Mouse (Mus musculus): ENCODE data around the gene Mast2. TPM values are rescaled to one million over a fixed set of nuclear protein-coding genes. Genes with fewer than 3 reads are reported as not detected.

Mast2 gene
- total RNA-seq, 2 experiments from 2014 or later = 98.2 to 98.4 TPM

GRCm38 (mm10) chr4:116406668-116407067, 57.3 kb downstream of the Mast2 start:
- DNase-seq = no peak

DNA sequence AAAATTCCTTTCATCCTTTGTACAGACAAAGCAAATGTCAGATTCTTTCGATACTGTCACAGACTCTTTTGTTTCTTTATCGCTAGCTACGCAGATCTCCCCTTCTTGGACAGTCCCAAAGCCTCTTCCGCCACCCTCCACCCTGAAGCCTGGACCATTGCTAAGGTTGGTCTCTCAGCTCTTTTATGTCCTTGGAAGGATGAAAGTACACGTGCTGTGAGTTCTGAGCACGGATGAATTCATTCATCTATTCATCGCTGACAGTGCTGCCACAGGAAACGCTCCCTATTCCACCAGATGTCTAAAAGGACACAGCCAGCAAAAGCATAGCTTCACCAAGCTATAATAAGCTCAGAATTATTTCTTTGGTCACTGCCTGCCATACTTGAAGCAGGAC, 58.0 kb downstream of the Mast2 start:
- no peak for DNase-seq

GRCm38 (mm10) chr4:116405276-116405954, 58.6 kb downstream of the Mast2 start:
- DNase-seq = no peak

GRCm38 (mm10) chr4:116403884-116404283, 60.1 kb downstream of the Mast2 start:
- DNase-seq = peak; percentile 13

- no peak for DNase-seq
Measured at GRCm38 (mm10) chr4:116402708-116403107, 61.3 kb downstream of the Mast2 start.

- no peak for DNase-seq
Measured at GRCm38 (mm10) chr4:116398051-116398450, 65.9 kb downstream of the Mast2 start.

GRCm38 (mm10) chr4:116377973-116378667, 85.9 kb downstream of the Mast2 start:
- peak; percentile 60 for DNase-seq

DNA sequence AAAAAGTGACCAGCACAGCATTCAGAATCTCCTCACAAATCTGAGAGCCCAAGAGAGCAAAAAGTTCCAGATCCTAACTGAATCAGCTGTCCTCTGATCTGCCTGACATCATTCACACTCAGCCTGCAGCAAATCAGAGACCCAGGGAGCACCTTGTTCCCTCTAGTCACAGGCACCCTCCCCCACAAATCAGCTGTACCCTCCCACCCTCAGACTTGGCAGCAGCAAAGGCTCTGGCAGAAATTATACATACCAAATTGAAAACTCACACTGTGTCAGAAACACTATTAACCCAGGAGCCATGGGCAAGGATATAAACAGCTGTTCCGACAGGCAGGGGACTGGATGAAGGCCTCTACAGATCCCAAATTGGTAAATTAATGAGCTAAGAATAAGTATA, 92.3 kb downstream of the Mast2 start:
- DNase-seq = peak; percentile 77

GRCm38 (mm10) chr4:116358099-116358498, 105.9 kb downstream of the Mast2 start:
- DNase-seq = no peak

DNA sequence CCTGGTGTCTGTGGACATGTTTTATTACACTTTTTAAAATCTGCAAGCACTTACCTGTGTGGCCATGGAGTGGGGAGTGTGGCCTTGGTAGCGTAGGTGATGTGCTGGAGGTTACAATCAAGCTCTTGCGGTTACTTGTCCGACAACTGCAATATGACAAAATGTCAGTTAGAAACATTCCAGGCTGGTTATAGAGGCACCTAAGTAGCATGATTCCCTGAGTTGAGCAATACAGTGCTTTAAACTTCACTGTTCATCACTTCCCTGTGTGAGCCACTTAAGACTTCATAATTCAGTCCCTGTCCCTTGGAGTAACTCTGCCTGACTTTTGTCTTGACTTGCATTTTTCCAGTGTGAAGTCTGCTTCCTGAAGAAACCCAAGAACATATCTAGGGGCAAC, 111.1 kb downstream of the Mast2 start:
- DNase-seq = no peak

DNA sequence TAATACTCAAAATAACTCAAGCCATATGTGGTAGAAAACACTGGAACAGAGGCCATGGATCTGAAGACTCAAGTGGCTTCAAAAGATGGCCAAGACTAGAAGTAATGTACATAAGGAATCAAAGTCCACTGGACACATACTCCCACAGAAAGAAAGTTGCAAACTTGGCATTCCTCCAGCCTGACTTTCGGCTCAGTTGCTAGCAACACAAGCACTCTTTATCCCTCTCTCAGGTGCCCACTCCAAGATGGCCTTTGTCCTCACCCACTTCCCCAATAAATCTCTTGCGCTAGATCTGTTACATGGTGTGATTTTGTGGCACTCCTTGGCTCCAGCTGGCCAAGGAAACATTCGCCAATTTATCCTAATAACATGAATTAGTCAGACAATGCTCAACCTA, 111.5 kb downstream of the Mast2 start:
- DNase-seq = peak; percentile 14

DNA sequence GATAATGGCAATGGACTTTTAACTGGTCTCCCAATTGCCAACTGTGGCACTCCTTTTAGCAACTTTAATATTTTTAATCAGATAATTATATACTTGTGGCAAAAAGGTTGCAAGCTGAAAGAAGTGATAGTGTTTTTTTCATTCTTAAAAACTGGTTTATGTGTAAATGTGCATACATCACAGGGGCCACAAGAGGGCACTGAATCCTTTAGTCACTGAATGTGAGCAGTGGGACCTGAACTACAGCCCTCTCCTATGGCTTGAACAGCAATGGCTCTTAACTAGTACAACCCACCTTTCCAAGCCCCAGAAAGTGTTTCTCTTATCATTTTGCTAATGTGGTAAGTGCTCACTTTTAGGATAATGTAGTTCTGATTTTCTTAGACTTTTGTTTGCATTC, 121.9 kb downstream of the Mast2 start:
- DNase-seq = peak; percentile 74

DNA sequence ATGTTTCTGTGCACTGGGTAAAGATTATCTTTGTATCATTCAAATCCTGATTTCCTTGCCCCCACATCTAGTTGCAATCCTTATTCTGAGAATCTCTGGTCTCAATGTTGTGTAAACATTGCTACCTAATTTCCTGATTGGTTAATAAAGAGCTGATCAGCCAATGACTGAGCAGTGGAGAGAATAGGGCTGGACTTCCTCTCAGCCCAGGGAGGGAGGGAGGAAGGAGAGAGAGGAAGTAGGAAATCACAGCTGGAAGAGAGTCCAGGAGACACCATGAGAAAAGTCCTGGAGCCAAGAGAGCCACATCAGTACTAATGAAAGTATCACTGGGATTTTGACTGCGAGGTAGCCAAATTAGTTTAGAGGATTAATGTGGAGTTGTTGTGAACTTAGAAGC, 127.7 kb downstream of the Mast2 start:
- no peak for DNase-seq

GRCm38 (mm10) chr4:116329256-116329655, 134.7 kb downstream of the Mast2 start:
- no peak for DNase-seq

DNA sequence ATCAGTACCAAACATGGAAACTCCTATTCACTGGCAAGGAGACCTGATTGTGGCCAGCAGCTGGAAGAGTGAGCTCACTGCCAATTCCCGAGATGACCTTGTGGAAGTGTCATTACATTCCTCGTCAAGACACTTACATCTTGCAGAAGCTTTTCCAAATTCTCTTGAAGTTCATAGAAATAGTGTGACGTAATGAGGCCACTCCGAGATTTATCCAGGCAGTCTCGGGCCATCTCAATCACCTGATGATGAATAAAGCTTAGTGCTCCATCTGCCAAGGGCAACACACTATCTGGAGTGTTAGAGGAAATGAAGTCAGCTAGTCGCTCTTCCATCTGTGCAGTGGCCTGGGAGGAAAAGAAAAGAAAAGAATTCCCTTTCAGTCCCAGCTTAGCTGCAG, 141.9 kb downstream of the Mast2 start:
- peak; percentile 49 for DNase-seq

DNA sequence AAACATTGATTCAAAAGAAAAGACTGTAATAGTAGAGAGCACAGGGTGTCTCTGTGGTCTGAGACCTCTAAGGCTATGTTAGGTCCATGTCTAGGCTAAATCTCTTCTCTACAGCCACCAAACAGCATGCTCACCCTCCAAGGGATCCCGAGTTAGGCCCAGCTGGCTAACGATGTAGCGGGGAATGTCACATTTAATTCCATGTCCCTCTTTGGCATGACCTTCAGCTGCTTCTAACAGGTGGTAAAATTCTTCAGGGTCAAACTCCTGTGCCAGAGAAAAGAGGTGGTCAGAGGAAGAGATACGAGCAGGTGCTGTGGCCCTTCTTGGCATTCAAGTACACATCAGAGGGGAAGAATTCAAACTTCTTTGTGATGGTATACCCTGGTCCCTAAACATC, 146.4 kb downstream of the Mast2 start:
- no peak for DNase-seq

- DNase-seq = no peak
Measured at GRCm38 (mm10) chr4:116304551-116304950, 159.4 kb downstream of the Mast2 start.

DNA sequence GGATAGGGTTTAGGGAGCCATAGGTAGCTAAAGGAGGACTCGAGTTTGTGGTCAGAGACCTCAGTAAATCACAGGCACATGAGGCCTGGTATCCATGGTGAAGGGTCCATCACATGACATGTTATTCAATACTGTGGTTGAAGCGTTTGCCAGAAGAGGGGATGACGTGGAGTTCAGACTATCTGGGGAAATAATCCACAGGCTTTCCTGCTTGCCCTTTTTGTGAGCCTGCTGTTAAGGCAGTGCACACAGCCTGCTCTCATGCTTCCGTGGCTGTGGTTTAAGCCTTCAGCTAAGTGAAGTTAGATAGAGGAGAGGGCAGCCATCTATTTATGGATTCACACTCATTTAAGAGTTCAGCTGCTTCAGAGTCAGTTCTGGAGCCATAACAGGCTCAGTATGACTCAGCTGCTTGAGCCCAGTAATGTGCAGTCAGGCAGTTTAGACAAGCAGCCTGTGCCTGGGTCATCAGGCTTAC, 163.1 kb downstream of the Mast2 start:
- DNase-seq = peak; percentile 38

DNA sequence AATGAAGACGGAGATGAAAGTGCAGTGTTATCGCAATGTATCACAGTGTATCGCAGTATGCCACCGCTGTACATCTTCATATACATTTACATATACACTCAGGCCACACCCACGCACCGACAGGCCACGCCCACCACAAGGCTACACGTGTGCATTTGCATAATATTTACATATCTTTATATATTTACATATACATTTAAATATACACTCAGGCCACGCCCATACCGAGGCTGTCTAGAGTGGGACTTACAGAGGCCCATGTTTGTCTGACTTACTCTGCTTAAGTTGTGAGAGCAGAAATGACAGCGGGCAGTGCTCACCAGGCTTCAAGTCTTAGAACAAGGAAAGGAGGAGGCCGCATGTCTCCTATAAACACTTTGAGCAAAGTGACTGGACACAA, 170.7 kb downstream of the Mast2 start:
- no peak for DNase-seq

DNA sequence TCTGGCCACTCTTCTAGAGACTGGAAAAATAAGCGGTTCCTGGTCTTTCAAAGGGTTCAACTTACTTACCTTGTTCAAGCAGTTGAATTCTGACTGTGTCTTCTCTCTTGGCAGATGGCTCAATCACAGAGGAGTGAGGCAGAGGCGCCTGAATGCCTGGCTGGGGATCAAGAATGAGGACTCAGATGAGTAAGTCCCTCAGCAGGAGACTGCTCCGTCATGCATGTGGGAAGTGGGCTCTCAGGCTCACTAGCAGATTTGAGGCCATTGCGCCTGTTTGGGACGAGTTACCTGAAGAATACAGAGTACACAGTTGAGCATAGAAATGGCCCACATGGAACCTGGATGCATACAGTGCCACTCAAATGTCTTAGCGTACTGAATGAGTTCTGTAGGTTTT, 172.4 kb downstream of the Mast2 start:
- no peak for DNase-seq

- DNase-seq = peak; percentile 31
Measured at GRCm38 (mm10) chr4:116282211-116282610, 181.8 kb downstream of the Mast2 start.

- no peak for DNase-seq
Measured at GRCm38 (mm10) chr4:116268220-116268619, 195.8 kb downstream of the Mast2 start.

Measured in heart, postnatal 4 days (tissue).